Mouse (Mus musculus) forebrain, postnatal 0 days (tissue): ENCODE results near the gene Osbpl2. TPM values are rescaled to one million over a fixed set of nuclear protein-coding genes. Genes with fewer than 3 reads are reported as not detected.

Experiments
- ATAC-seq: fragments of 200-750 bp; cut with Nextera tagmentation; 2 replicates; pipeline ENCODE4 v1.8.0; 2017; ENCODE audit warnings: mild to moderate bottlenecking, moderate library complexity
- DNase-seq: peaks from one replicate; pipeline ENCODE4 v3.0.0-alpha.2; 2015
- H3K27ac ChIP-seq: fragments of 300-500 bp; sonication (generic); 2 replicates; pipeline ENCODE4 v1.5.1; 2014; ENCODE audit warnings: low read depth, mild to moderate bottlenecking, antibody characterized with exemption, low read length, moderate library complexity, mixed read lengths
- H3K27me3 ChIP-seq: fragments of 300-500 bp; sonication (generic); 2 replicates; pipeline ENCODE4 v1.6.1; 2014; ENCODE audit warnings: mild to moderate bottlenecking, low read length, mixed read lengths; ENCODE audit not compliant: insufficient read depth
- H3K36me3 ChIP-seq: fragments of 300-500 bp; sonication (generic); 2 replicates; pipeline ENCODE4 v1.6.1; 2014; ENCODE audit warnings: mild to moderate bottlenecking, moderate library complexity; ENCODE audit not compliant: insufficient read depth
- H3K4me1 ChIP-seq: fragments of 300-500 bp; sonication (generic); 2 replicates; pipeline ENCODE4 v1.6.1; 2014; ENCODE audit warnings: antibody characterized with exemption; ENCODE audit not compliant: insufficient read depth
- H3K4me2 ChIP-seq: fragments of 300-500 bp; sonication (generic); 2 replicates; pipeline ENCODE4 v1.6.1; 2014; ENCODE audit warnings: low read depth, mild to moderate bottlenecking, moderate library complexity
- H3K4me3 ChIP-seq: fragments of 300-500 bp; sonication (generic); 2 replicates; pipeline ENCODE4 v1.5.1; 2014; ENCODE audit warnings: low read depth, low read length, mixed read lengths
- H3K9ac ChIP-seq: fragments of 300-500 bp; sonication (generic); 2 replicates; pipeline ENCODE4 v1.6.1; 2014; ENCODE audit warnings: mild to moderate bottlenecking
- H3K9me3 ChIP-seq: fragments of 300-500 bp; sonication (generic); 2 replicates; pipeline ENCODE4 v1.6.1; 2016; ENCODE audit warnings: low read length
- CTCF ChIP-seq: sonication (generic); IDR thresholded peaks from 2 replicates; pipeline ENCODE4 v1.5.1; 2016; ENCODE audit warnings: antibody characterized with exemption, control low read depth, low read depth
- WGBS: fragments of 180-500 bp; shearing (Covaris S2); extraction: QIAGEN DNeasy Blood & Tissue Kit; methylation state at CpG from one replicate; pipeline ENCODE4 v1.1.7; 2014; 5-methylcytosine and 5-hydroxymethylcytosine counted together
- polyA plus RNA-seq: library from polyadenylated mRNA; unstranded; fragments of >200 nt; fragmentation: Nextera tagmentation; extraction: Ambion mirVana; gene quantifications from 2 replicates; pipeline ENCODE4 v1.2.1, GENCODE M21; 2015
- total RNA-seq: library from RNA; depleted of rRNA; stranded (reverse); fragments of >200 nt; gene quantifications from 2 replicates; pipeline ENCODE4 v1.2.3, GENCODE M21; 2014

The Osbpl2 gene
- total and polyA plus RNA-seq, 2 experiments from 2014 or later = 64.2 to 69.8 TPM

GRCm38 (mm10) chr2:180104659-180105377 lies 14.3 kb upstream of the Osbpl2 start:
- peak overlapping the region; percentile 90 for H3K4me2 ChIP-seq
- peak overlapping the region; percentile 54 for H3K4me3 ChIP-seq
- H3K36me3 ChIP-seq = no peaks in the 10 kb centered on the region
- no peak for ATAC-seq
- H3K27me3 ChIP-seq = peaks cover 17% of the 10 kb centered on the region
- no peaks in the 10 kb centered on the region for H3K9me3 ChIP-seq
- H3K27ac ChIP-seq = no peak overlapping the region
- TF ChIP-seq CTCF = no peak
- H3K9ac ChIP-seq = peak overlapping the region; percentile 53; the same call in 1 of the 2 replicates
- 10% methylated on average over 24 of the region's 24 CpGs for WGBS
- DNase-seq = no peak
- H3K4me1 ChIP-seq = 0 out of 2 replicates have a peak, but pooled peaks cover 2% of the 10 kb centered on the region

- no peak overlapping the region for H3K27ac ChIP-seq
Measured at GRCm38 (mm10) chr2:180105441-180106190, 13.5 kb upstream of the Osbpl2 start.

GRCm38 (mm10) chr2:180107081-180107480 lies 12.0 kb upstream of the Osbpl2 start:
- Histone ChIP-seq H3K36me3 (no peaks in the 10 kb centered on the region), H3K4me1 (0 out of 2 replicates have a peak, but pooled peaks cover 2% of the 10 kb centered on the region), H3K9ac (no peak overlapping the region), H3K9me3 (no peaks in the 10 kb centered on the region), H3K4me3 (no peak overlapping the region), H3K4me2 (no peak overlapping the region), H3K27me3 (peaks cover 17% of the 10 kb centered on the region), H3K27ac (no peak overlapping the region)
- no peak for ATAC-seq
- 72% methylated on average over 4 of the region's 4 CpGs for WGBS
- TF ChIP-seq CTCF = no peak
- DNase-seq = no peak

More at GRCm38 (mm10) chr2:180105441-180106190, 13.5 kb upstream of the Osbpl2 start:
- H3K4me1 ChIP-seq = 0 out of 2 replicates have a peak, but pooled peaks cover 2% of the 10 kb centered on the region
- H3K9me3 ChIP-seq = no peaks in the 10 kb centered on the region
- peaks cover 17% of the 10 kb centered on the region for H3K27me3 ChIP-seq
- H3K9ac ChIP-seq = no peak overlapping the region
- 28% methylated on average over 8 of the region's 8 CpGs for WGBS
- ATAC-seq (no peak), DNase-seq (no peak)
- no peaks in the 10 kb centered on the region for H3K36me3 ChIP-seq
- no peak overlapping the region for H3K4me2 ChIP-seq
- H3K4me3 ChIP-seq = no peak overlapping the region
- TF ChIP-seq CTCF = no peak

GRCm38 (mm10) chr2:180108285-180108684 lies 10.8 kb upstream of the Osbpl2 start:
- no peak for ATAC-seq
- no peaks in the 10 kb centered on the region for H3K36me3 ChIP-seq
- no peak overlapping the region for H3K9ac ChIP-seq
- no peaks in the 10 kb centered on the region for H3K4me1 ChIP-seq
- H3K4me2 ChIP-seq = no peak overlapping the region
- no peak overlapping the region for H3K27ac ChIP-seq
- 67% methylated on average over 6 of the region's 6 CpGs for WGBS
- DNase-seq = no peak
- H3K4me3 ChIP-seq = no peak overlapping the region
- no peaks in the 10 kb centered on the region for H3K9me3 ChIP-seq
- no peak for TF ChIP-seq CTCF
- peaks cover 12% of the 10 kb centered on the region; the same call in 1 of the 2 replicates for H3K27me3 ChIP-seq

GRCm38 (mm10) chr2:180113909-180114890 lies 4.9 kb upstream of the Osbpl2 start:
- DNase-seq = peak; percentile 63
- Histone ChIP-seq H3K9ac (no peak overlapping the region), H3K4me2 (no peak overlapping the region), H3K36me3 (no peaks in the 10 kb centered on the region), H3K4me1 (peaks cover 19% of the 10 kb centered on the region), H3K27ac (peak overlapping the region; percentile 9; the same call in 1 of the 2 replicates), H3K27me3 (no peaks in the 10 kb centered on the region), H3K9me3 (no peaks in the 10 kb centered on the region), H3K4me3 (no peak overlapping the region)
- no peak for ATAC-seq
- WGBS = 36% methylated on average over 17 of the region's 17 CpGs
- peak; percentile 34 for TF ChIP-seq CTCF

- Histone ChIP-seq H3K27ac (no peak overlapping the region), H3K4me1 (peaks cover 23% of the 10 kb centered on the region), H3K9ac (no peak overlapping the region), H3K4me3 (no peak overlapping the region), H3K27me3 (no peaks in the 10 kb centered on the region), H3K9me3 (no peaks in the 10 kb centered on the region), H3K36me3 (no peaks in the 10 kb centered on the region), H3K4me2 (no peak overlapping the region)
- WGBS = 20% methylated on average over 6 of the region's 6 CpGs
- DNase-seq (no peak), ATAC-seq (no peak)
- TF ChIP-seq CTCF = no peak
Measured at GRCm38 (mm10) chr2:180115279-180115678, 3.8 kb upstream of the Osbpl2 start.
